Mouse (Mus musculus) embryonic facial prominence, embryonic 15.5 days (tissue): ENCODE results near the gene Tex2. TPM values are rescaled to one million over a fixed set of nuclear protein-coding genes. Genes with fewer than 3 reads are reported as not detected.

Experiments
- ATAC-seq: fragments of 200-750 bp; cut with Nextera tagmentation; 2 replicates; pipeline ENCODE4 v1.8.0; 2017; ENCODE audit warnings: low read depth, moderate TSS enrichment; ENCODE audit not compliant: insufficient number of reproducible peaks, low FRiP score, low TSS enrichment
- H3K27ac ChIP-seq: fragments of 300-500 bp; sonication (generic); replicated peaks from 2 replicates; pipeline ENCODE4 v1.5.1; 2015; ENCODE audit warnings: mild to moderate bottlenecking, inconsistent platforms
- H3K27me3 ChIP-seq: fragments of 300-500 bp; sonication (generic); 2 replicates; pipeline ENCODE4 v1.6.1; 2015; ENCODE audit warnings: inconsistent platforms
- H3K36me3 ChIP-seq: fragments of 300-500 bp; sonication (generic); 2 replicates; pipeline ENCODE4 v1.6.1; 2015; ENCODE audit warnings: mild to moderate bottlenecking, inconsistent platforms
- H3K4me1 ChIP-seq: fragments of 300-500 bp; sonication (generic); 2 replicates; pipeline ENCODE4 v1.6.1; 2015; ENCODE audit warnings: inconsistent platforms
- H3K4me2 ChIP-seq: fragments of 300-500 bp; sonication (generic); replicated peaks from 2 replicates; pipeline ENCODE4 v1.6.1; 2015; ENCODE audit warnings: mild to moderate bottlenecking, inconsistent platforms
- H3K4me3 ChIP-seq: fragments of 300-500 bp; sonication (generic); replicated peaks from 2 replicates; pipeline ENCODE4 v1.5.1; 2015; ENCODE audit warnings: mild to moderate bottlenecking, inconsistent platforms
- H3K9ac ChIP-seq: fragments of 300-500 bp; sonication (generic); 2 replicates; pipeline ENCODE4 v1.6.1; 2015; ENCODE audit warnings: inconsistent platforms
- H3K9me3 ChIP-seq: fragments of 300-500 bp; sonication (generic); replicated peaks from 2 replicates; pipeline ENCODE4 v1.6.1; 2016; ENCODE audit warnings: inconsistent platforms
- WGBS: fragments of 180-500 bp; shearing (Covaris S2); methylation state at CpG from one replicate; pipeline ENCODE4 v1.1.7; 2015; 5-methylcytosine and 5-hydroxymethylcytosine counted together
- polyA plus RNA-seq: library from polyadenylated mRNA; unstranded; fragments of >200 nt; fragmentation: Nextera tagmentation; extraction: Ambion mirVana; gene quantifications from 2 replicates; pipeline ENCODE4 v1.2.1, GENCODE M21; 2015

Gene Tex2
- polyA plus RNA-seq, 1 experiment from 2014 or later: 11.9 TPM

DNA sequence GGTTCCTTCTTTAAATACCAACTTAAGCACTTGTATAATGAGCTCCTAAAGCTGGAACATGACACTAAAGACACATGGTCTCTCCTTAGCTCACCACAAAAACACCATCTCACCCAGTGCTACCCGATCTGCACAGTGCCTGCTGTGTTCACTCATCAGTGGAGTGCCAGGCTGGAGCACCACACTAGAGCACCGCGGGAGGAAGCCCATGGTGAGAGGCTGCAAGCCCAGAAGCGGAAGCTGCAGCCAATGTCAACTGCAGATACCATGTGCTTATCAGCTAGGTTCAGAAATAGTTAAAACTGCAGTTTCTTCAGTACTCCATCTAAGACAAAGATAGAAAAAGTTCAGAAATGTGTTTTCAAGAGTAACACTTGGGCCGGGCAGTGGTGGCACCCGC lies 14.9 kb downstream of the Tex2 start:
- ATAC-seq: no peak
- 78% methylated on average over 6 of the region's 6 CpGs for WGBS

DNA sequence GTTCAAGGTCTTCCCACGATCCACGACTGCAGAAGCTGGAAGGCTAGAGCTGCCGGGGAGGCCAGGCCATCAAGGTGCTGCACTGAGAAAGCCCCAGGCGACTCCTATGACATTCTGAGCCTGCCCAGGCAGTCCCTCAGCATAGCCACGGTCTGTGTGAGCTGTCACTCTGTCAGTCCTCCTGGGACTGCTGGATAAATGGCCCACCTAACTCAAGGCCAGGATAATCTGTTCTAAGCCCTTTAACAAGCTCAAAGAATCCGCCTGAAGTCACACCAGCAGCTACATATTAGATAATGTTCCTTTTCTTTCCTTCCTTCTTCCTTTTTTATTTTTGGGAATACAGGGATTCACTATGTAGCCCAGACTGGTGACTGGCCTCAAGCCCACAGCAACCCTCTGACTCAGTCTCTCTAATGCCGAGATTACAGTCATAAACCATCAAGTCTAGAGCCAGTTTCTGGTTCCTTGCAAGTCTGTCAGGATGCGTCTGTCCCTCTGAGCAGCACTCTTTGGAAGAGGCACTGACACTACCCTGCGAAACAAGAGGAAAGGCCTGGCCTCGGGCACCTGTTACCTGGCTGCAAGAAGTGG lies 15.4 kb downstream of the Tex2 start:
- no peak overlapping the region for H3K4me2 ChIP-seq
- H3K27ac ChIP-seq: no peak overlapping the region
- no peak overlapping the region for H3K9ac ChIP-seq
- peaks cover 3% of the 10 kb centered on the region; the same call in 1 of the 2 replicates for H3K36me3 ChIP-seq
- H3K4me3 ChIP-seq: no peak overlapping the region
- 69% methylated on average over 10 of the region's 10 CpGs for WGBS
- H3K4me1 ChIP-seq: peaks cover 13% of the 10 kb centered on the region
- ATAC-seq: no peak
- no peaks in the 10 kb centered on the region for H3K27me3 ChIP-seq
- no peaks in the 10 kb centered on the region for H3K9me3 ChIP-seq

More for the DNA sequence above, 14.9 kb downstream of the Tex2 start:
- Histone ChIP-seq H3K4me3 (no peak overlapping the region), H3K9ac (no peak overlapping the region), H3K9me3 (no peaks in the 10 kb centered on the region), H3K27me3 (no peaks in the 10 kb centered on the region), H3K4me2 (no peak overlapping the region), H3K27ac (no peak overlapping the region), H3K4me1 (peaks cover 13% of the 10 kb centered on the region), H3K36me3 (no peaks in the 10 kb centered on the region)

DNA sequence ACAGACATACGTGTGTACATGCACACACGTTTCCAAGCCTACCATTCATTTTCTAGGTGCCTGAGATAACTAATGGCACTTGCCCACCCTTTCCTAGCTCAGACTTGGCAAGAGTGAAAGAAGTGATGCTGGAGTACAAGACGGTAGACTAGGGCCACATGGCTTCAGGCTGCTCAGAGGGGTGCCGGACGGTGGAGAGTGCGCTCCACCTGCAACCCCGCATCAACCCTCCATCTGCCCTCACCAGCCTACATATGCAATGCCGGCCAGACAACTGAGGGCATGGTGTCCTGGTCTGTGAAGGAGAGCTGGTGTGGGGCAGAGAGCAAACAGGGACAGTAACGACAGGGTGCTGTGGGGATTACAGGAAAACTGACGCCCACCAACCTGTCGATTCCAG lies 22.0 kb downstream of the Tex2 start:
- H3K9ac ChIP-seq: no peak overlapping the region
- H3K4me3 ChIP-seq: no peak overlapping the region
- 87% methylated on average over 11 of the region's 11 CpGs for WGBS
- H3K27me3 ChIP-seq: no peaks in the 10 kb centered on the region
- ATAC-seq: no peak
- no peak overlapping the region for H3K4me2 ChIP-seq
- H3K9me3 ChIP-seq: no peaks in the 10 kb centered on the region
- H3K27ac ChIP-seq: no peak overlapping the region
- H3K36me3 ChIP-seq: peaks cover 7% of the 10 kb centered on the region; the same call in 1 of the 2 replicates
- peaks cover 15% of the 10 kb centered on the region for H3K4me1 ChIP-seq

DNA sequence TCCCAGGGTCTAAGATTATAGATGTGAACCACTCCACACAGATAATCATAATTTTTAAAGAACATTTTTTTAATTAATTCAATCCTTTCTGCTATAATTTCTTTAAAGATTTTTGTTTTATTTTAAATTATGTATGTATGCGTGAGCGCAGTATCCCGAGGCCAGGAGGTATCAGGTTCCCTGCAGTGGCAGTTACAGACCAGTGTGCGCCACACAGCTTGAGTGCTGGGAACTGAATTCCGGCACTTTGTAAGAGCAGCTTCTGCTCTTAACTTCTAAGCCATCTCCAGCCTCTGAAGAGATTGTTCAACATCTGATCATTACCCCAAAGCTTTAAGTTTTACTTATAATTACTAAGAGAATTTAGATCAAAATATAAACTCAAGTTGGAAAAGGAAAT lies 23.1 kb downstream of the Tex2 start:
- no peak for ATAC-seq

DNA sequence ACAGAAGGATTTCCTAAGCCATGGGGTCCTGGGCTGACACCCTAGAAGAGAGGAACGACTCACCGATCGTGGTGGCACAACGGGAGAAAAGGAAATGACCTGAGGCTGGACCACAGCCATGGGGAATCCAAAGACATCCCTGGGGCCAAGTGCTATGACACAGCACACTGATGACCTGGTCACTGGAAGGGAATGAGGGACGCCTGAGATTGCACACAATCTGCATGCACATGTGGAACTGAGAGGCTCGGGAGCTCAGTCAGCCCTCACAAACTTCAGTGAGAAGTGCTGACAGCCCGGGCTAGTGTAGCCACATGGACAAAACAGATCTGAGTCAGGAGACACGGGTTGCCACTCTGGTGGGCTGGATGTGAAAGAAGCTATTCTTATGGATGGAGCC lies 24.4 kb downstream of the Tex2 start:
- no peak for ATAC-seq
- Histone ChIP-seq H3K9ac (no peak overlapping the region), H3K4me2 (no peak overlapping the region), H3K4me1 (peaks cover 15% of the 10 kb centered on the region), H3K27me3 (no peaks in the 10 kb centered on the region), H3K9me3 (no peaks in the 10 kb centered on the region), H3K36me3 (peaks cover 7% of the 10 kb centered on the region; the same call in 1 of the 2 replicates), H3K4me3 (no peak overlapping the region), H3K27ac (no peak overlapping the region)
- 22% methylated on average over 8 of the region's 8 CpGs for WGBS

More for the DNA sequence above, 23.1 kb downstream of the Tex2 start:
- Histone ChIP-seq H3K9me3 (no peaks in the 10 kb centered on the region), H3K4me3 (no peak overlapping the region), H3K4me1 (peaks cover 15% of the 10 kb centered on the region), H3K9ac (no peak overlapping the region), H3K27me3 (no peaks in the 10 kb centered on the region), H3K27ac (no peak overlapping the region), H3K4me2 (no peak overlapping the region), H3K36me3 (peaks cover 7% of the 10 kb centered on the region; the same call in 1 of the 2 replicates)
- WGBS: 34% methylated on average over 5 of the region's 5 CpGs

DNA sequence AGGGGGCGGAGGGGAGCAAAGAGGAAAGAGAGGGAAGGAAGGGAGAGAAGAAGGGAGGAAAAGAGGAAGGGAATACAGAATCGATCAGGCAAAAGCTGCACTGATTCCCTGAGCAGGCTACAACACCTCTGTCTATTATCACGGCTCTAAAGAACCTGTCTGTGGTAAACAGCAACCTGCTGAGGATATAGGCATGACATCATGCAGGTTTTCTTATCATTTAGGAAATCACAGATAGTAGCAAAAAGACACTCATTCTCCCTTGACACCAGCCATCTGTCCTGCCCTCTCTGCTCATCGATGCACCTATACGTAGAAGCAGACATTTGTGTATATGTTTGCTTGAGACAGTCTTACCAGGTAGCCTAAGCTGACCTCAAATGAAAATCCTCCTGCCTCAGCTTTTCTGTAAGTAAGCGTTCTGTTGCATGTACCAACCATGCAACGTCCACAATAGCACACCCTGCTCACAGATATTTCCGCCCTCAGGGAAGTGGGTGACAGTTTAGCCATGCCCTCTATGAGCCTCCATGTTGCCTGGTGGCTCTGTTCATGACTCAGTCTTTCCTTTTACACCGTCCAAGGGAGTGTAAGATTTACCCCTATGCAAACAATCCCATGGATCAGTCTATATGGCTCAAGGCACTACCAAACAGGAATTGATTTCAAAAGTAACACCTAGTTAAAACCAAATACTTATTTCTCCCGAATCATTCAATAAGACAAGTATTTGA lies 25.3 kb downstream of the Tex2 start:
- Histone ChIP-seq H3K36me3 (peaks cover 5% of the 10 kb centered on the region; the same call in 1 of the 2 replicates), H3K9me3 (no peaks in the 10 kb centered on the region), H3K27ac (no peak overlapping the region), H3K27me3 (no peaks in the 10 kb centered on the region), H3K4me3 (no peak overlapping the region), H3K4me1 (peaks cover 15% of the 10 kb centered on the region), H3K4me2 (no peak overlapping the region), H3K9ac (no peak overlapping the region)
- 79% methylated on average over 10 of the region's 10 CpGs for WGBS
- ATAC-seq: no peak

DNA sequence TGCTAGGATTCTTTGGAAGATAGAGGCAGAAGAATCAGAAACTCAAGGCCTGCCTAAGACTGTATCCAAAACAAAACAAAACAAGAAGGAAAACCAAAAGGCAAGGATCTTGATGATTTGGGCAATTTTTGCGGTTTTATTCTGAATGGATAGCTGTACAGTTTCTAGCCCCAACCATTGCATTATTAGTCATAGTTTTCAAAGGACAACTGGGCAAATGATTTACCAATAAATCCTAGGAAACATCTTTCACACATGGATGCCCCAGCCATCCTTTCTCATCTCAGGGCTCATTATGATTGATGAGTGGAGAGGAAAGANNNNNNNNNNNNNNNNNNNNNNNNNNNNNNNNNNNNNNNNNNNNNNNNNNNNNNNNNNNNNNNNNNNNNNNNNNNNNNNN lies 29.4 kb downstream of the Tex2 start:
- Histone ChIP-seq H3K4me1 (0 out of 2 replicates have a peak, but pooled peaks cover 3% of the 10 kb centered on the region), H3K36me3 (no peaks in the 10 kb centered on the region), H3K9ac (no peak overlapping the region), H3K27ac (no peak overlapping the region), H3K9me3 (no peaks in the 10 kb centered on the region), H3K4me3 (no peak overlapping the region), H3K27me3 (no peaks in the 10 kb centered on the region), H3K4me2 (no peak overlapping the region)
- ATAC-seq: no peak
- WGBS: 100% methylated on average over 1 of the region's 1 CpGs

DNA sequence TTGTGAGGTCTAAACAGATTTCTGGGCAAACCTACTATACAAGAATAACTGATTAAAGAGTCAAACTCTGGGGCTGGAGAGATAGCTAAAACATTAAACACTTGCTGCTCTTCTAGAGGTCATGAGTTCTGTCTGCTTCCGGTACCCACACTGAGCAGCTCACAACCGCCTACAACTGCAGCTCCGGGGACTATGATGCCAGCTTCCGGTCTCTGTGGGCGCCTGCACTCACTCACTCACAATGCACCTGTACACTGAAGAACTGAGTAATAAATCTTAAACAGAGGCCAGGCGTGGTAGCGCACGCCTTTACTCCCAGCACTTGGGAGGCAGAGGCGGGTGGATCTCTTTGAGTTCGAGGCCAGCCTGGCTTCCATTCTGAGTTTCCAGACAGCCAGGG lies 31.9 kb downstream of the Tex2 start:
- H3K4me3 ChIP-seq: no peak overlapping the region
- no peaks in the 10 kb centered on the region for H3K36me3 ChIP-seq
- no peaks in the 10 kb centered on the region for H3K27me3 ChIP-seq
- 93% methylated on average over 10 of the region's 10 CpGs for WGBS
- no peak overlapping the region for H3K9ac ChIP-seq
- no peak for ATAC-seq
- H3K4me1 ChIP-seq: 0 out of 2 replicates have a peak, but pooled peaks cover 3% of the 10 kb centered on the region
- H3K4me2 ChIP-seq: no peak overlapping the region
- H3K9me3 ChIP-seq: no peaks in the 10 kb centered on the region
- no peak overlapping the region for H3K27ac ChIP-seq

DNA sequence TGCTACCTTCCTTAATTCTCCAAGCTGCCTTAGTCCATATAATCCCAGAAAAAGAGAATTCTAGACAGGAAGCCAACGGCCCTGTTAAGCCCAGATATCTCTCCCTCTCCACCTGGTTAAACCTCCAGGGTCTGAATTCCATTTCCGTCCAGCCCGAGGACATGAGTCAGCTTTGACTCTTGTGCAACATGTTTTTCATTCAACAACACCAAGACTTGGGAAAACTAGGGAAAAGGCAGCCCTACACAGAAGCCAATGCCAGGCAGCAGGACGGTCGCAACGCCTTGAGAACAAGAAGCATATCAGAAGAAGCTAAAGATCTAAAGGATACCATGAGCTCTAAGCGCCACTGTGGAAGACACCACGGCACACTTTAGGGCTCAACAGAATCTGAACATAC lies 32.8 kb downstream of the Tex2 start:
- Histone ChIP-seq H3K27me3 (no peaks in the 10 kb centered on the region), H3K27ac (no peak overlapping the region), H3K4me3 (no peak overlapping the region), H3K9ac (no peak overlapping the region), H3K9me3 (no peaks in the 10 kb centered on the region), H3K4me1 (0 out of 2 replicates have a peak, but pooled peaks cover 3% of the 10 kb centered on the region), H3K4me2 (no peak overlapping the region), H3K36me3 (no peaks in the 10 kb centered on the region)
- no peak for ATAC-seq
- 78% methylated on average over 8 of the region's 8 CpGs for WGBS

DNA sequence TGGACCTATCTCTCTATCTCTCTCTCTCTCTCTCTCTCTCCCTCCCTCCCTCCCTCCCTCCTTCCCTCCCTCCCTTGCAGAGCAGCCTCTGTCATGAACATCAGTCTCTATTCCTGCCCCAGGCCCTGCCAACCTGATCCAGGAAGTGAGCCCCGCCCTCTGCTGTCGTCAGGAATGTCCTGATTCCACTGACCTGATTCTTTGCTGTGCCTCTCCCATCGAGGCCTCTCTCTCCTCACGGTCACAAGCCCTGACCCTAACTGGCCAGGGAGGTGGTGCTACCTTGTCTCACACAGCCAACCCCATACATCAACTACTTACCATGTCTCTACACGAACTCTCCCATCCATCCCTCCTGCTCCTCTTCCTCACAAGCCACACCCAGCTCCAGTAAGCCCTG lies 33.3 kb downstream of the Tex2 start:
- 0 out of 2 replicates have a peak, but pooled peaks cover 3% of the 10 kb centered on the region for H3K4me1 ChIP-seq
- H3K9ac ChIP-seq: no peak overlapping the region
- no peak overlapping the region for H3K27ac ChIP-seq
- no peaks in the 10 kb centered on the region for H3K27me3 ChIP-seq
- no peak for ATAC-seq
- no peaks in the 10 kb centered on the region for H3K9me3 ChIP-seq
- no peak overlapping the region for H3K4me3 ChIP-seq
- WGBS: 52% methylated on average over 5 of the region's 5 CpGs
- H3K36me3 ChIP-seq: no peaks in the 10 kb centered on the region
- H3K4me2 ChIP-seq: no peak overlapping the region

DNA sequence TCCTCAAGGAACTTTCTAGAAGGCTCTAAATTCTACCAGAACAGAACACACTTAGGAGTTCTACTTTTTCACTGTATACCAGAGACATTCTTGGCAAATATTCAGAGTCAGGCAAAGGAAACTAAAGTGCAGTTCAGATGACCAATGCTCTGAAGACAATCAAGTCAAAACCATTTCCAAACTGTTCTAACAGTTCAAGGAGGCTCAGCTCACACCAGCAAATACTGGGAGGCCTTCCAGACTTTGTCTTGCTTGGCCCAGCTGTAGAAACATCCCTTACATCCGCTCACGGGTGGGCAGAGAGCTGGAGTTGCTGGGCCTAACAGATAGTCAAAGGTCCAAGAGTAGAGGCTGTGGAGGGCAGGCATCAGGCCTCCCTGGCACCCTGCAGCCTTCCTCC lies 34.1 kb downstream of the Tex2 start:
- no peak for ATAC-seq
- H3K4me3 ChIP-seq: no peak overlapping the region
- H3K9me3 ChIP-seq: no peaks in the 10 kb centered on the region
- 0 out of 2 replicates have a peak, but pooled peaks cover 3% of the 10 kb centered on the region for H3K4me1 ChIP-seq
- H3K27ac ChIP-seq: no peak overlapping the region
- H3K4me2 ChIP-seq: no peak overlapping the region
- H3K9ac ChIP-seq: no peak overlapping the region
- no peaks in the 10 kb centered on the region for H3K36me3 ChIP-seq
- 91% methylated on average over 2 of the region's 2 CpGs for WGBS
- H3K27me3 ChIP-seq: no peaks in the 10 kb centered on the region
